Mouse (Mus musculus) megakaryocyte, embryonic 14.5 days (primary cell): ENCODE measurements around the gene Pip4k2b.

ENCODE experiments used
- FLI1 ChIP-seq: IDR thresholded peaks from 2 replicates; pipeline ENCODE4 v1.6.1; 2012; ENCODE audit warnings: low read length, inconsistent platforms, mixed read lengths
- GATA1 ChIP-seq: IDR thresholded peaks from 3 replicates; pipeline ENCODE4 v1.6.1; 2012; ENCODE audit warnings: mixed read lengths, low read length, inconsistent platforms, borderline replicate concordance

GRCm38 (mm10) chr11:97689861-97690260, 54.6 kb downstream of the Pip4k2b start:
- TF ChIP-seq GATA1, result no peak
- TF ChIP-seq FLI1, result no peak
